Mouse (Mus musculus): ENCODE data around the gene Galm. TPM values are rescaled to one million over a fixed set of nuclear protein-coding genes. Genes with fewer than 3 reads are reported as not detected.

The Galm gene
- polyA plus RNA-seq, 1 experiment from 2014 or later, result 4.8 TPM

DNA sequence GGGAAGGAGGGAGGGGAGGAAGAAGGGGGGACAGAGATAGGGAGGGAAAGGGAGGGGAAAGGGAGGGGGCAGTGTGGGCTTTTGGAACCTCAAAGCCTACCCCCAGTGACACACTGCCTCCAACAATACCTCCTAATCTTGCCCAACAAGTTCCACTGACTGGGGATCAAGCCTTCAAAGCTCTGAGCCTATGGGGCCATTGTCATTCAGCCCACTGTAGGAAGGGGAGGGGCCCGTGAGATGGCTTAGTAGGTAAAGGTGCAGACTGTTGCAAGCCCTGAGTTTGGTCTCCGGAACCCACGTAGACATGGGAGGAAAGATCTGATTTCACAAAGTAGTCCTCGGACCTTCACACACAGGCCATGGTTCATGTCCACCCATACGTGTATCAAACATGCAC is 24.1 kb downstream of the Galm start:
- 19% methylated on average over 5 of the region's 5 CpGs for WGBS
- H3K27ac ChIP-seq (replicated peaks), result no peak overlapping the region
- H3K4me1 ChIP-seq, result no peaks in the 10 kb centered on the region
- no peak overlapping the region for H3K4me2 ChIP-seq (replicated peaks)
- no peak for ATAC-seq (ENCODE audit: low FRiP score, low read depth)
- H3K36me3 ChIP-seq, result no peaks in the 10 kb centered on the region
- no peak overlapping the region for H3K9ac ChIP-seq (replicated peaks)
- H3K27me3 ChIP-seq, result no peaks in the 10 kb centered on the region
- no peaks in the 10 kb centered on the region for H3K9me3 ChIP-seq
- no peak overlapping the region for H3K4me3 ChIP-seq

GRCm38 (mm10) chr17:80152767-80153630 is 25.7 kb downstream of the Galm start:
- no peak overlapping the region for H3K4me3 ChIP-seq
- no peak overlapping the region for H3K9ac ChIP-seq (replicated peaks)
- no peak overlapping the region for H3K27ac ChIP-seq (replicated peaks)
- H3K4me2 ChIP-seq (replicated peaks), result no peak overlapping the region
- no peaks in the 10 kb centered on the region for H3K4me1 ChIP-seq
- no peak for ATAC-seq (ENCODE audit: low FRiP score, low read depth)
- no peaks in the 10 kb centered on the region for H3K36me3 ChIP-seq
- no peaks in the 10 kb centered on the region for H3K27me3 ChIP-seq
- 80% methylated on average over 12 of the region's 12 CpGs for WGBS
- H3K9me3 ChIP-seq, result no peaks in the 10 kb centered on the region

DNA sequence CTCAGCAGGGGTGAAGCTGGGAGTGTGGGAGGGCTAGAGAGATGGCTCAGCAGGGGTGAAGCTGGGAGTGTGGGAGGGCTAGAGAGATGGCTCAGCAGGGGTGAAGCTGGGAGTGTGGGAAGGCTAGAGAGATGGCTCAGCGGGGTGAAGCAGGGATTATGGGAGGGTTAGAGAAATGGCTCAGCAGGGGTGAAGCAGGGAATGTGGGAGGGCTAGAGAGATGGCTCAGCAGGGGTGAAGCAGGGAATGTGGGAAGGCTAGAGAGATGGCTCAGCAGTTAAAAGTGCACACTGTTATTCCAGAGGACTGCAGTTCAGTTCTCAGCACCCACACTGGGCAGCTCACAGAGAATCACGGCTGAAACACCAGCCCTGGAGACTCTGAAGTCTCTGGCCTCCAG is 26.4 kb downstream of the Galm start:
- Histone ChIP-seq H3K9ac (replicated peaks) (no peak overlapping the region), H3K9me3 (no peaks in the 10 kb centered on the region), H3K27me3 (no peaks in the 10 kb centered on the region), H3K36me3 (no peaks in the 10 kb centered on the region), H3K27ac (replicated peaks) (no peak overlapping the region), H3K4me3 (no peak overlapping the region), H3K4me1 (no peaks in the 10 kb centered on the region), H3K4me2 (replicated peaks) (no peak overlapping the region)
- ATAC-seq (ENCODE audit: low FRiP score, low read depth), result no peak
- 63% methylated on average over 2 of the region's 2 CpGs for WGBS

- no peak overlapping the region for H3K4me3 ChIP-seq
- H3K27me3 ChIP-seq, result no peaks in the 10 kb centered on the region
- H3K9ac ChIP-seq (replicated peaks), result no peak overlapping the region
- ATAC-seq (ENCODE audit: low FRiP score, low read depth), result no peak
- no peak overlapping the region for H3K4me2 ChIP-seq (replicated peaks)
- no peaks in the 10 kb centered on the region for H3K9me3 ChIP-seq
- H3K27ac ChIP-seq (replicated peaks), result no peak overlapping the region
- no peaks in the 10 kb centered on the region for H3K4me1 ChIP-seq
- 93% methylated on average over 8 of the region's 8 CpGs for WGBS
- no peaks in the 10 kb centered on the region for H3K36me3 ChIP-seq
These were observed 29.6 kb downstream of the Galm start for GRCm38 (mm10) chr17:80156905-80157304.

GRCm38 (mm10) chr17:80157489-80157888 is 30.2 kb downstream of the Galm start:
- WGBS, result 96% methylated on average over 6 of the region's 6 CpGs
- no peaks in the 10 kb centered on the region for H3K9me3 ChIP-seq
- H3K4me1 ChIP-seq, result no peaks in the 10 kb centered on the region
- H3K9ac ChIP-seq (replicated peaks), result no peak overlapping the region
- H3K4me2 ChIP-seq (replicated peaks), result no peak overlapping the region
- no peaks in the 10 kb centered on the region for H3K27me3 ChIP-seq
- no peak for ATAC-seq (ENCODE audit: low FRiP score, low read depth)
- no peak overlapping the region for H3K4me3 ChIP-seq
- no peak overlapping the region for H3K27ac ChIP-seq (replicated peaks)
- H3K36me3 ChIP-seq, result no peaks in the 10 kb centered on the region

- no peaks in the 10 kb centered on the region for H3K27me3 ChIP-seq
- WGBS, result 77% methylated on average over 5 of the region's 5 CpGs
- H3K9me3 ChIP-seq, result no peaks in the 10 kb centered on the region
- H3K4me1 ChIP-seq, result no peaks in the 10 kb centered on the region
- H3K27ac ChIP-seq (replicated peaks), result no peak overlapping the region
- no peak overlapping the region for H3K4me2 ChIP-seq (replicated peaks)
- no peak overlapping the region for H3K9ac ChIP-seq (replicated peaks)
- H3K4me3 ChIP-seq, result no peak overlapping the region
- H3K36me3 ChIP-seq, result no peaks in the 10 kb centered on the region
- ATAC-seq (ENCODE audit: low FRiP score, low read depth), result no peak
These were observed 33.2 kb downstream of the Galm start for GRCm38 (mm10) chr17:80160454-80160853.

DNA sequence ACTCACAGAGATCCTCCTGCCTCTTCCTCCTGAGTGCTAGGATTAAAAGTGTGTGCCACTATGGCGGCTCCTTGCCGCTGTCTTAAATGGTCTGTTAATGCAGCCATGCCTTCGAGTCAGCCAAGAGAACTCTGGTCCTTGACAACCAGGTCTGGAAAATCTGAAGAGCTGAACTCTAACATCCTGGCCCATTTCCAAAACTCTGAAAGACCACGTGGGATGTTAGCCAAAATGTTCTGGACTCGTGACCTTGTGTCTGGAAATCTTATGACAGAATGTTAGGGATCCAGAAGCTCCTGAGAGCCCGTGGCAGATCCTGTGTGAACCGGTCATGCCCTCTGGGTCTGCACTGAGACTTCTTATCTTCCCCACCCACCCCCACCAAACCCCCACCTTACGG is 36.7 kb downstream of the Galm start:
- Histone ChIP-seq H3K4me1 (peaks cover 16% of the 10 kb centered on the region), H3K4me3 (no peak overlapping the region), H3K27ac (replicated peaks) (no peak overlapping the region), H3K9ac (replicated peaks) (no peak overlapping the region), H3K27me3 (no peaks in the 10 kb centered on the region), H3K9me3 (no peaks in the 10 kb centered on the region), H3K4me2 (replicated peaks) (no peak overlapping the region), H3K36me3 (no peaks in the 10 kb centered on the region)
- no peak for ATAC-seq (ENCODE audit: low FRiP score, low read depth)
- WGBS, result 92% methylated on average over 8 of the region's 8 CpGs

DNA sequence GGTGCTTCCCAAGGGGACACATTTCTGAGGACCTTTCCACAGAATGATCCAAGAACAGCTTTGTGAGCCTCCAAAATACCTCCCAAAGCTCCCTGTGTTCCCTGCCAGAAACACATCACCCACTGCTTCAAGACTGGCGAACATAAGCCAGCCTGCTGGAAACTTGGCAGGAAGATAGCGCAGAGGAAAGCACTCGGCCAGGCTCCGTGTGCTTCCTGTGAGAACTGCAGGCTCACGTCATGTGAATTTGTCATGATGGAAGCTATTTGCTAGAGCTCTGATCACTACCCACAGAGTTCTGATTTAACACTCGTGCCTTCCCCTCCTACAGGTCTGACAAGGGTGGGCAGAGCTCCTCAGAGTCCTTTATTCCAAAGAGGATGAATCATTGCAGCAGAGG is 38.5 kb downstream of the Galm start:
- Histone ChIP-seq H3K4me3 (no peak overlapping the region), H3K9ac (replicated peaks) (no peak overlapping the region), H3K36me3 (no peaks in the 10 kb centered on the region), H3K4me1 (peaks cover 18% of the 10 kb centered on the region), H3K9me3 (no peaks in the 10 kb centered on the region), H3K4me2 (replicated peaks) (no peak overlapping the region), H3K27ac (replicated peaks) (no peak overlapping the region), H3K27me3 (no peaks in the 10 kb centered on the region)
- no peak for ATAC-seq (ENCODE audit: low FRiP score, low read depth)
- WGBS, result 83% methylated on average over 6 of the region's 6 CpGs

DNA sequence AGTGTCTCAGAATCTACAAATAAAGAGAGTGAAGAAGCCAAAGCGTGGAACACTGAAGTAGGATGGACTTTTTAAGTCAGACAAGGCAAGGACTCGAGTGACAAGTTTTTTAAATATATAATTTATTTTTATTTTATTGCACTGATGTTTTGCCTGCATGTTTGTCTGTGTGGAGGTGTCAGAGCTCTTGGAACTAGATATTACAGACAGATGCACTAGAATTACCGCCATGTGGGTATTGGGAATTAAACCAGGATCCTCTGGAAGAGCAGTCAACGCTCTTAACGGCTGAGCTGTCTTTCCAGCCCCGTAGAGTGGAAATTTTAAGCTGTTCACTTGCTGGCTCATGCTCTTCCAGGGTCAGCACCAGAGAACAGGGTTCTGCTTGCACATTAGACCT is 39.1 kb downstream of the Galm start:
- ATAC-seq (ENCODE audit: low FRiP score, low read depth), result no peak
- H3K27me3 ChIP-seq, result no peaks in the 10 kb centered on the region
- no peak overlapping the region for H3K9ac ChIP-seq (replicated peaks)
- no peaks in the 10 kb centered on the region for H3K36me3 ChIP-seq
- peaks cover 18% of the 10 kb centered on the region for H3K4me1 ChIP-seq
- no peak overlapping the region for H3K27ac ChIP-seq (replicated peaks)
- H3K4me3 ChIP-seq, result no peak overlapping the region
- no peak overlapping the region for H3K4me2 ChIP-seq (replicated peaks)
- 89% methylated on average over 6 of the region's 6 CpGs for WGBS
- no peaks in the 10 kb centered on the region for H3K9me3 ChIP-seq

- H3K36me3 ChIP-seq, result no peaks in the 10 kb centered on the region
- H3K27ac ChIP-seq (replicated peaks), result no peak overlapping the region
- peaks cover 18% of the 10 kb centered on the region for H3K4me1 ChIP-seq
- ATAC-seq (ENCODE audit: low FRiP score, low read depth), result no peak
- H3K9me3 ChIP-seq, result no peaks in the 10 kb centered on the region
- 48% methylated on average over 4 of the region's 4 CpGs for WGBS
- H3K4me2 ChIP-seq (replicated peaks), result no peak overlapping the region
- H3K9ac ChIP-seq (replicated peaks), result no peak overlapping the region
- H3K4me3 ChIP-seq, result no peak overlapping the region
- H3K27me3 ChIP-seq, result no peaks in the 10 kb centered on the region
These were observed 40.2 kb downstream of the Galm start for GRCm38 (mm10) chr17:80167436-80167835.

DNA sequence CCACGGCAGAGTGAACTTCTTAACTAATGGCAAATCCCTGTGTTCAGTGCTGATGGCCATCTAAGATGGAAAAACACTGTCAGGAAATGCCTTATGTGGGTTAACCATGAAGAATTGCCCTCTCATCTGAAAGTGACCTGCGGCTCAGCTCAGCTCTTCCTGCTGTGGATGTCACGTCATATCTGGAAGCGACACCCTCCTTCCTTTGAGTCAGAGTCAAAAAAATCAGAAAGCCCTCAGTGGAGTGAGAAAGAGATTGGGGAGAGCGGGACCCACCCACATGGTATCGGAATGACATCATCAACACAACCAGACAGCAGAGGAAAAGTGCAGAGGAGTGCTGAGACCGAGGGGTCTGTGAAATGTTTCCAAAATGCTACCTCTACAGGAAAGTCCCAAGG is 40.6 kb downstream of the Galm start:
- Histone ChIP-seq H3K27ac (replicated peaks) (0 out of 2 replicates have a peak overlapping the region, but pooled peaks have one; percentile 65), H3K27me3 (no peaks in the 10 kb centered on the region), H3K4me1 (peaks cover 18% of the 10 kb centered on the region), H3K9me3 (no peaks in the 10 kb centered on the region), H3K4me3 (no peak overlapping the region), H3K4me2 (replicated peaks) (peak overlapping the region; percentile 37; the same call in 1 of the 2 replicates), H3K36me3 (no peaks in the 10 kb centered on the region), H3K9ac (replicated peaks) (no peak overlapping the region)
- WGBS, result 70% methylated on average over 7 of the region's 7 CpGs
- peak; percentile 55; the same call in 1 of the 2 replicates for ATAC-seq (ENCODE audit: low FRiP score, low read depth)

DNA sequence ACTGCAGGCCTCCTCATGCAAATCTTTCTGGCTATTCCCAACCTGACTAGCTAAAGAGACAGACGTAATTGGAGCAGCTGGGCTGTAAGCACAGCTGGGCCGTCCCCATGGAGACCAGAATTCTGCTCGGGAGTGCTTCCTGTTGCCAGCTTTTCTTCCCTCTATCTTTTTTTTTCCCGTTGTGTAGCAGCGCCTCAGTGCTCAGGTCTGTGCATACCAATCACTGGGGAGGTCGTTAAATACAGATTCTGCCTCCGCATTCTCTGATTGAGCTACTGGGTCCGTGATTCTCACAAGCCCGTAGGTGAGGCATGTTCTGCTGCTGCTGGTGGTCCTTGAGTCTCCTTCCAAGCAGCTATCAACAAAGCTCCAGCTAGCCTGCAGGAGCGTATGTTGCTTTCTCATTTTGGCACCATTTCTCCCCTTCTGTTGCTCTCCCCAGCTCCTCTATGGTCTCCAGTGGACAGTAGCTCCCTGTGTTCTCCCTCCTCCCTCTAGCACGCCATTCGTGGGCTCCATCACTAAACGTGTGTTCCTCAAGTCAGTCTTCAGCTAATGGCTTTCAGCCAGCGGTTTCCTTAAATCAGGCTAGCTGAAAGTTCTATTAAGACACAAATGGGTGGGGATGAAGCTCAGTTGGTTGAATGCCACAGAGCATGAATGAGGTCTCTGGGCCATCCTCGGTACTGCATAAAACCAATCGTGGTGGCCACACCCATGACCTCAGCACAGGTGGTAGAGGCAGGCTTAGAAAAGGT is 41.3 kb downstream of the Galm start:
- H3K36me3 ChIP-seq, result no peaks in the 10 kb centered on the region
- H3K4me3 ChIP-seq, result peak overlapping the region; percentile 8; the same call in 1 of the 2 replicates
- H3K4me2 ChIP-seq (replicated peaks), result peak overlapping the region; percentile 37
- peak; percentile 89 for ATAC-seq (ENCODE audit: low FRiP score, low read depth)
- H3K4me1 ChIP-seq, result peaks cover 18% of the 10 kb centered on the region
- H3K9me3 ChIP-seq, result no peaks in the 10 kb centered on the region
- H3K27ac ChIP-seq (replicated peaks), result peak overlapping the region; percentile 65
- H3K9ac ChIP-seq (replicated peaks), result no peak overlapping the region
- WGBS, result 20% methylated on average over 16 of the region's 16 CpGs
- H3K27me3 ChIP-seq, result no peaks in the 10 kb centered on the region
